In genomic region chr2:180870006-180870405, GRCm38 (mm10) we compare ENCODE assay signal across 35 mouse cellular contexts. TPM values are rescaled to one million over a fixed set of nuclear protein-coding genes. Genes with fewer than 3 reads are reported as not detected.
DNase-seq lines count a peak whose midpoint lies in the region; ATAC-seq lines count a peak whose summit lies in the region.
"Had no signal": no experiment of that assay in that cellular context is flagged by ENCODE, and none has a peak within 500 bp of the region (broad histone marks: within the 10 kb centered on the region; RNA-seq: fewer than 3 reads in every experiment).

No protein-coding gene starts in this region.

- H3K27ac ChIP-seq in forebrain, embryonic 15.5 days (replicated peaks) = 0 out of 2 replicates have a peak overlapping the region, but pooled peaks have one; percentile 9
- H3K27ac ChIP-seq in forebrain, embryonic 16.5 days (ENCODE audit: low read length) = no peak overlapping the region
- H3K27ac ChIP-seq in midbrain, embryonic 15.5 days = peak overlapping the region; percentile 58
- H3K27ac ChIP-seq: kidney, postnatal 0 days; left cerebral cortex, adult 2 months; limb, embryonic 12.5 days; lung, embryonic 15.5 days had no signal

- no peaks in the 10 kb centered on the region for H3K27me3 ChIP-seq in forebrain, embryonic 15.5 days
- no peaks in the 10 kb centered on the region for H3K27me3 ChIP-seq in forebrain, embryonic 16.5 days (replicated peaks; ENCODE audit: control insufficient read depth, insufficient read depth, low read length)
- H3K27me3 ChIP-seq in midbrain, embryonic 15.5 days (replicated peaks) = no peaks in the 10 kb centered on the region
- H3K27me3 ChIP-seq: lung, embryonic 15.5 days had no signal

- H3K4me2 ChIP-seq in forebrain, embryonic 15.5 days (replicated peaks) = no peak overlapping the region
- no peak overlapping the region for H3K4me2 ChIP-seq in forebrain, embryonic 16.5 days (ENCODE audit: low read length)
- no peak overlapping the region for H3K4me2 ChIP-seq in midbrain, embryonic 15.5 days
- H3K4me2 ChIP-seq: heart, embryonic 12.5 days; limb, embryonic 12.5 days; lung, embryonic 15.5 days had no signal

- ATAC-seq in forebrain, embryonic 15.5 days (replicated peaks) = no peak
- ATAC-seq in forebrain, embryonic 16.5 days = no peak
- ATAC-seq in midbrain, embryonic 15.5 days (replicated peaks) = no peak
- no peak for ATAC-seq in frontal cortex, adult (ENCODE audit: low TSS enrichment)
- ATAC-seq: intestine, embryonic 16.5 days had no signal

- peak; percentile 22 for DNase-seq in layer of hippocampus, adult 11-12 months (ENCODE audit: low spot score)
- no peak for DNase-seq in layer of hippocampus, postnatal 14 days (ENCODE audit: low spot score in 2 of 2)
- DNase-seq in brain, adult 2 months (ENCODE audit: low read depth, low spot score) = peak; percentile 52
- DNase-seq in urinary bladder, postnatal 4 days (ENCODE audit: low spot score in 2 of 2) = no peak
- DNase-seq: adrenal gland, adult 8-10 months; cerebellum, adult 11 months; cerebellum, adult 9-10 months; cerebellum, postnatal 36 days; gastrocnemius, postnatal 25 days; heart, adult 18-20 months; kidney, adult 8-10 months; kidney, postnatal 4 days; right cerebral cortex, adult 18-20 months; spleen, adult 18-20 months; thymus, postnatal 25 days had no signal

- no peaks in the 10 kb centered on the region for H3K4me1 ChIP-seq in forebrain, embryonic 15.5 days
- no peaks in the 10 kb centered on the region for H3K4me1 ChIP-seq in forebrain, embryonic 16.5 days (replicated peaks; ENCODE audit: control insufficient read depth, insufficient read depth, low read length)
- H3K4me1 ChIP-seq in midbrain, embryonic 15.5 days = peaks cover 4% of the 10 kb centered on the region; the same call in 1 of the 2 replicates
- H3K4me1 ChIP-seq: heart, embryonic 12.5 days; limb, embryonic 12.5 days; lung, embryonic 15.5 days had no signal

- H3K4me3 ChIP-seq in forebrain, embryonic 15.5 days = no peak overlapping the region
- no peak overlapping the region for H3K4me3 ChIP-seq in forebrain, embryonic 16.5 days (replicated peaks; ENCODE audit: low read length)
- H3K4me3 ChIP-seq in midbrain, embryonic 15.5 days = no peak overlapping the region
- H3K4me3 ChIP-seq: heart, embryonic 12.5 days; left cerebral cortex, adult 2 months; limb, embryonic 12.5 days; lung, embryonic 15.5 days had no signal

- H3K36me3 ChIP-seq in forebrain, embryonic 15.5 days = no peaks in the 10 kb centered on the region
- H3K36me3 ChIP-seq in forebrain, embryonic 16.5 days (ENCODE audit: control insufficient read depth, insufficient read depth) = no peaks in the 10 kb centered on the region
- no peaks in the 10 kb centered on the region for H3K36me3 ChIP-seq in midbrain, embryonic 15.5 days (replicated peaks)
- H3K36me3 ChIP-seq: G1E; heart, embryonic 12.5 days; limb, embryonic 12.5 days; lung, embryonic 15.5 days had no signal

- WGBS in forebrain, embryonic 15.5 days = 39% methylated on average over 3 of the region's 3 CpGs
- WGBS in forebrain, embryonic 16.5 days = 55% methylated on average over 3 of the region's 3 CpGs
- 51% methylated on average over 3 of the region's 3 CpGs for WGBS in midbrain, embryonic 15.5 days

- H3K9me3 ChIP-seq in forebrain, embryonic 15.5 days = no peaks in the 10 kb centered on the region
- H3K9me3 ChIP-seq in forebrain, embryonic 16.5 days (ENCODE audit: control insufficient read depth, low read length) = no peaks in the 10 kb centered on the region
- no peaks in the 10 kb centered on the region for H3K9me3 ChIP-seq in midbrain, embryonic 15.5 days
- H3K9me3 ChIP-seq: G1E; heart, embryonic 12.5 days; limb, embryonic 12.5 days; lung, embryonic 15.5 days had no signal

- H3K9ac ChIP-seq in forebrain, embryonic 15.5 days (replicated peaks) = no peak overlapping the region
- no peak overlapping the region for H3K9ac ChIP-seq in forebrain, embryonic 16.5 days (replicated peaks; ENCODE audit: low read depth, low read length)
- H3K9ac ChIP-seq in midbrain, embryonic 15.5 days = no peak overlapping the region
- H3K9ac ChIP-seq: heart, embryonic 12.5 days; limb, embryonic 12.5 days; lung, embryonic 15.5 days had no signal

RNA-seq across cellular contexts. Expression of gene Ythdf1, which starts 50.7 kb away (rescaled TPM):
- 50.2 and 52.8 TPM in 2 replicates for polyA plus RNA-seq in forebrain, embryonic 15.5 days (2015; fragmentation: Nextera tagmentation; extraction: Ambion mirVana)
- polyA plus RNA-seq in forebrain, embryonic 16.5 days (2015; fragmentation: Nextera tagmentation; extraction: Ambion mirVana) = 44.9 and 50.1 TPM in 2 replicates
- 10 to 100 TPM; 63.5 to 65.7 TPM for total RNA-seq in layer of hippocampus, postnatal 14 days (2021)
- polyA plus RNA-seq in midbrain, embryonic 15.5 days (2015; fragmentation: Nextera tagmentation; extraction: Ambion mirVana) = 52.0 and 52.2 TPM in 2 replicates

RNA-seq across cellular contexts. Expression of gene Birc7, which starts 58.8 kb away (rescaled TPM):
- 0.11 and 0.14 TPM in 2 replicates for polyA plus RNA-seq in forebrain, embryonic 15.5 days (2015; fragmentation: Nextera tagmentation; extraction: Ambion mirVana)
- not detected in 2 replicates for polyA plus RNA-seq in forebrain, embryonic 16.5 days (2015; fragmentation: Nextera tagmentation; extraction: Ambion mirVana)
- not detected for total RNA-seq in layer of hippocampus, postnatal 14 days (2021)
- polyA plus RNA-seq in midbrain, embryonic 15.5 days (2015; fragmentation: Nextera tagmentation; extraction: Ambion mirVana) = 0.10 and 0.31 TPM in 2 replicates
- total RNA-seq: adrenal gland, adult 8-10 months; adrenal gland, postnatal 4 days; G1E; gastrocnemius, adult 18-20 months; gastrocnemius, postnatal 25 days; heart, adult 18-20 months; hematopoietic stem cell, adult 5-6 weeks; layer of hippocampus, postnatal 10 days; left cerebral cortex, postnatal 25 days; liver, adult 2 months; megakaryocyte, adult 5-6 weeks had no signal
- polyA plus RNA-seq: G1E; kidney, postnatal 0 days; limb, embryonic 12.5 days; liver, adult 2 months; liver, embryonic 16.5 days; stomach, embryonic 16.5 days had no signal

Comparison
In these comparisons a context has a peak if more than half of its experiments do, and no peak if none do; other contexts are left out.
1. DNase-seq: peak in layer of hippocampus, adult 11-12 months (single experiment) and brain, adult 2 months (single experiment); none in layer of hippocampus, postnatal 14 days (0 of 2) and urinary bladder, postnatal 4 days (0 of 2).